Mouse (Mus musculus) kidney, embryonic 14.5 days (tissue): ENCODE data around the gene Dohh. TPM values are rescaled to one million over a fixed set of nuclear protein-coding genes. Genes with fewer than 3 reads are reported as not detected.

Source experiments
- ATAC-seq: fragments of 200-750 bp; cut with Nextera tagmentation; 2 replicates; pipeline ENCODE4 v1.8.0; 2017; ENCODE audit warnings: moderate number of reproducible peaks, mild to moderate bottlenecking, moderate TSS enrichment, moderate library complexity; ENCODE audit not compliant: low FRiP score, low TSS enrichment
- H3K27ac ChIP-seq: fragments of 300-500 bp; sonication (generic); 2 replicates; pipeline ENCODE4 v1.5.1; 2014; ENCODE audit warnings: low read depth, mild to moderate bottlenecking, low read length, moderate library complexity, mixed read lengths
- H3K27me3 ChIP-seq: fragments of 300-500 bp; sonication (generic); 2 replicates; pipeline ENCODE4 v1.6.1; 2014; ENCODE audit warnings: mild to moderate bottlenecking, low read length; ENCODE audit not compliant: control insufficient read depth, insufficient read depth
- H3K36me3 ChIP-seq: fragments of 300-500 bp; sonication (generic); 2 replicates; pipeline ENCODE4 v1.6.1; 2014; ENCODE audit warnings: low read length, mixed read lengths; ENCODE audit not compliant: control insufficient read depth, insufficient read depth
- H3K4me1 ChIP-seq: fragments of 300-500 bp; sonication (generic); 2 replicates; pipeline ENCODE4 v1.6.1; 2014; ENCODE audit warnings: low read length, mixed read lengths; ENCODE audit not compliant: control insufficient read depth, insufficient read depth
- H3K4me2 ChIP-seq: fragments of 300-500 bp; sonication (generic); replicated peaks from 2 replicates; pipeline ENCODE4 v1.6.1; 2014; ENCODE audit warnings: low read depth, mild to moderate bottlenecking, low read length
- H3K4me3 ChIP-seq: fragments of 300-500 bp; sonication (generic); 2 replicates; pipeline ENCODE4 v1.5.1; 2014; ENCODE audit warnings: mild to moderate bottlenecking, low read length
- H3K9ac ChIP-seq: fragments of 300-500 bp; sonication (generic); 2 replicates; pipeline ENCODE4 v1.6.1; 2014; ENCODE audit warnings: low read depth, mild to moderate bottlenecking, low read length, moderate library complexity
- H3K9me3 ChIP-seq: fragments of 300-500 bp; sonication (generic); 2 replicates; pipeline ENCODE4 v1.6.1; 2016; ENCODE audit warnings: low read length; ENCODE audit not compliant: control insufficient read depth
- WGBS: fragments of 180-500 bp; shearing (Covaris S2); extraction: QIAGEN DNeasy Blood & Tissue Kit; methylation state at CpG from one replicate; pipeline ENCODE4 v1.1.7; 2014; 5-methylcytosine and 5-hydroxymethylcytosine counted together
- polyA plus RNA-seq: library from polyadenylated mRNA; unstranded; fragments of >200 nt; fragmentation: Nextera tagmentation; extraction: Ambion mirVana; gene quantifications from 2 replicates; pipeline ENCODE4 v1.2.1, GENCODE M21; 2014

Gene Dohh
- polyA plus RNA-seq, 1 experiment from 2014 or later = 59.2 TPM

GRCm38 (mm10) chr10:81389801-81390677 lies 5.8 kb downstream of the Dohh start:
- ATAC-seq = peak; percentile 43; the same call in 1 of the 2 replicates

GRCm38 (mm10) chr10:81390678-81390965 lies 6.4 kb downstream of the Dohh start:
- Histone ChIP-seq H3K27ac (no peak overlapping the region), H3K27me3 (no peaks in the 10 kb centered on the region), H3K4me1 (peaks cover 20% of the 10 kb centered on the region), H3K9me3 (no peaks in the 10 kb centered on the region), H3K36me3 (peaks cover 32% of the 10 kb centered on the region), H3K4me2 (no peak overlapping the region), H3K4me3 (no peak overlapping the region), H3K9ac (no peak overlapping the region)
- 93% methylated on average over 13 of the region's 13 CpGs for WGBS
- no peak for ATAC-seq

More at GRCm38 (mm10) chr10:81389801-81390677, 5.8 kb downstream of the Dohh start:
- H3K27ac ChIP-seq = no peak overlapping the region
- H3K9ac ChIP-seq = no peak overlapping the region
- H3K4me1 ChIP-seq = peaks cover 26% of the 10 kb centered on the region
- H3K9me3 ChIP-seq = no peaks in the 10 kb centered on the region
- 62% methylated on average over 23 of the region's 23 CpGs for WGBS
- H3K36me3 ChIP-seq = peaks cover 32% of the 10 kb centered on the region
- no peak overlapping the region for H3K4me3 ChIP-seq
- H3K27me3 ChIP-seq = no peaks in the 10 kb centered on the region
- H3K4me2 ChIP-seq = no peak overlapping the region

GRCm38 (mm10) chr10:81392270-81392669 lies 8.0 kb downstream of the Dohh start:
- Histone ChIP-seq H3K36me3 (peaks cover 21% of the 10 kb centered on the region), H3K4me1 (peaks cover 17% of the 10 kb centered on the region), H3K4me3 (no peak overlapping the region), H3K27ac (no peak overlapping the region), H3K27me3 (no peaks in the 10 kb centered on the region), H3K9ac (no peak overlapping the region), H3K4me2 (no peak overlapping the region), H3K9me3 (no peaks in the 10 kb centered on the region)
- whole genome bisulfite sequencing = 84% methylated on average over 6 of the region's 6 CpGs
- ATAC-seq = no peak

- peak within 1 kb of the TSS; percentile 45; the same call in 1 of the 2 replicates for H3K9ac ChIP-seq
- peak within 1 kb of the TSS; percentile 63; the same call in 1 of the 2 replicates for H3K27ac ChIP-seq
- WGBS = 61% methylated on average over 14 of the region's 14 CpGs
- no peak; the same call in 1 of the 2 replicates for ATAC-seq
- H3K9me3 ChIP-seq = no peaks in the 10 kb centered on the region
- peaks cover 21% of the 10 kb centered on the region for H3K36me3 ChIP-seq
- no peaks in the 10 kb centered on the region for H3K27me3 ChIP-seq
- peak within 1 kb of the TSS; percentile 26 for H3K4me3 ChIP-seq
- H3K4me1 ChIP-seq = peaks cover 17% of the 10 kb centered on the region
- H3K4me2 ChIP-seq = peak within 1 kb of the TSS; percentile 51
These were observed 8.6 kb downstream of the Dohh start, which contains the start of gene Smim24 for GRCm38 (mm10) chr10:81392781-81393185. Gene Smim24 (plus strand): TSS chr10:81393051.

- peak overlapping the region; percentile 63; the same call in 1 of the 2 replicates for H3K27ac ChIP-seq
- ATAC-seq = 0 out of 2 replicates have a peak, but pooled peaks have one; percentile 4
These were observed 9.3 kb downstream of the Dohh start for GRCm38 (mm10) chr10:81393456-81394063.

GRCm38 (mm10) chr10:81395127-81395526 lies 10.9 kb downstream of the Dohh start:
- no peaks in the 10 kb centered on the region for H3K27me3 ChIP-seq
- no peak for ATAC-seq
- 23% methylated on average over 5 of the region's 5 CpGs for WGBS
- H3K4me1 ChIP-seq = peaks cover 13% of the 10 kb centered on the region
- no peak overlapping the region for H3K4me3 ChIP-seq
- H3K36me3 ChIP-seq = peaks cover 29% of the 10 kb centered on the region
- no peak overlapping the region for H3K27ac ChIP-seq
- H3K4me2 ChIP-seq = no peak overlapping the region
- H3K9me3 ChIP-seq = no peaks in the 10 kb centered on the region
- H3K9ac ChIP-seq = no peak overlapping the region

More at GRCm38 (mm10) chr10:81393456-81394063, 9.3 kb downstream of the Dohh start:
- H3K4me2 ChIP-seq = peak overlapping the region; percentile 51
- no peaks in the 10 kb centered on the region for H3K27me3 ChIP-seq
- peaks cover 17% of the 10 kb centered on the region for H3K4me1 ChIP-seq
- H3K4me3 ChIP-seq = peak overlapping the region; percentile 26; the same call in 1 of the 2 replicates
- 4% methylated on average over 19 of the region's 19 CpGs for WGBS
- H3K9ac ChIP-seq = peak overlapping the region; percentile 45; the same call in 1 of the 2 replicates
- H3K36me3 ChIP-seq = peaks cover 20% of the 10 kb centered on the region; the same call in 1 of the 2 replicates
- H3K9me3 ChIP-seq = no peaks in the 10 kb centered on the region

- no peak for ATAC-seq
- no peak overlapping the region for H3K27ac ChIP-seq
- H3K36me3 ChIP-seq = peaks cover 36% of the 10 kb centered on the region
- no peak overlapping the region for H3K9ac ChIP-seq
- 91% methylated on average over 4 of the region's 4 CpGs for WGBS
- 0 out of 2 replicates have a peak, but pooled peaks cover 5% of the 10 kb centered on the region for H3K27me3 ChIP-seq
- no peak overlapping the region for H3K4me3 ChIP-seq
- H3K9me3 ChIP-seq = no peaks in the 10 kb centered on the region
- H3K4me2 ChIP-seq = no peak overlapping the region
- H3K4me1 ChIP-seq = peaks cover 15% of the 10 kb centered on the region
These were observed 11.6 kb downstream of the Dohh start for GRCm38 (mm10) chr10:81395865-81396264.

GRCm38 (mm10) chr10:81396749-81397148 lies 12.5 kb downstream of the Dohh start:
- H3K27me3 ChIP-seq = 0 out of 2 replicates have a peak, but pooled peaks cover 5% of the 10 kb centered on the region
- WGBS = 70% methylated on average over 5 of the region's 5 CpGs
- H3K4me1 ChIP-seq = peaks cover 23% of the 10 kb centered on the region
- no peaks in the 10 kb centered on the region for H3K9me3 ChIP-seq
- H3K27ac ChIP-seq = no peak overlapping the region
- H3K4me3 ChIP-seq = no peak overlapping the region
- no peak overlapping the region for H3K4me2 ChIP-seq
- ATAC-seq = no peak
- H3K9ac ChIP-seq = no peak overlapping the region
- peaks cover 34% of the 10 kb centered on the region for H3K36me3 ChIP-seq
